ENCODE assay signal across 21 mouse cellular contexts in the genomic region with DNA sequence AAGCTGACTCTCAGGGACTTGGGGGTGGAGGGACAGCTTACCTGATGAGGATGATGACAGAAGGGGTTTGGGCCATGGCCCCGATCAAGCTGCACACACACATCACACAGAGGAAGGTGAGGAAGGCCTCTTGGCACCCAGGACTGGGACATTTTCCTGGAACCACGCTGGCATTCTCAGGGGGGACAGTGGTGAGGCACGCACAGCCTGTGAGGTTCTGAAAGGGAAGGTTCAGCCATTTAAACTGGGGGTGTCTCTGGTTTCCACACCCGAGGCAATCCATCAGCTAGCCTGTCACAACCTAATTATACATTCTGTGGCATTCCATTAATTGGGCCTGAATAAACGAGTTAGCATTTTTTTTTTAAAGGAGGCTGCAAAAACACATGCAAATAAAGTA.
DNase-seq lines count a peak whose midpoint lies in the region; ATAC-seq and TF ChIP-seq lines count a peak whose summit lies in the region.
"Had no signal": no experiment of that assay in that cellular context is flagged by ENCODE, and none has a peak within 500 bp of the region (broad histone marks: within the 10 kb centered on the region; RNA-seq: fewer than 3 reads in every experiment).

No protein-coding gene starts in this region.

- H3K4me3 ChIP-seq in heart, embryonic 11.5 days (ENCODE audit: low read depth, low read length): no peak overlapping the region
- H3K4me3 ChIP-seq in forebrain, embryonic 10.5 days: no peak overlapping the region
- H3K4me3 ChIP-seq in forebrain, postnatal 0 days (ENCODE audit: low read depth, low read length): no peak overlapping the region
- H3K4me3 ChIP-seq in midbrain, embryonic 14.5 days (replicated peaks; ENCODE audit: low read depth, low read length): no peak overlapping the region
- H3K4me3 ChIP-seq: megakaryocyte, embryonic 14.5 days; stomach, embryonic 15.5 days had no signal

- no peak for TF ChIP-seq CTCF in forebrain, postnatal 0 days (IDR thresholded peaks at IDR 0.05; ENCODE audit: low read depth)

- no peak overlapping the region for H3K4me2 ChIP-seq in heart, embryonic 11.5 days
- H3K4me2 ChIP-seq in forebrain, postnatal 0 days (ENCODE audit: low read depth): no peak overlapping the region
- no peak overlapping the region for H3K4me2 ChIP-seq in midbrain, embryonic 14.5 days (ENCODE audit: low read length)
- H3K4me2 ChIP-seq: liver, embryonic 11.5 days; stomach, embryonic 15.5 days had no signal

- no peak for ATAC-seq in heart, embryonic 11.5 days (replicated peaks; ENCODE audit: insufficient number of reproducible peaks, low FRiP score, low TSS enrichment)
- peak; percentile 64 for ATAC-seq in forebrain, postnatal 0 days
- no peak for ATAC-seq in midbrain, embryonic 14.5 days (ENCODE audit: low FRiP score, low TSS enrichment)
- ATAC-seq in monocyte, adult 5-6 weeks (replicated peaks; ENCODE audit: insufficient number of reproducible peaks, low FRiP score, low TSS enrichment, poor library complexity, severe bottlenecking): no peak
- ATAC-seq: Patski had no signal

- WGBS in heart, embryonic 11.5 days (ENCODE audit: insufficient replicate concordance): 73% methylated on average over 5 of the region's 5 CpGs
- 72% methylated on average over 5 of the region's 5 CpGs for WGBS in forebrain, embryonic 10.5 days
- 19% methylated on average over 5 of the region's 5 CpGs for WGBS in forebrain, postnatal 0 days
- 53% methylated on average over 5 of the region's 5 CpGs for WGBS in midbrain, embryonic 14.5 days

- no peaks in the 10 kb centered on the region for H3K4me1 ChIP-seq in heart, embryonic 11.5 days (ENCODE audit: control insufficient read depth, insufficient read depth, low read length)
- peaks cover 21% of the 10 kb centered on the region for H3K4me1 ChIP-seq in forebrain, embryonic 10.5 days
- H3K4me1 ChIP-seq in forebrain, postnatal 0 days (ENCODE audit: insufficient read depth): 0 out of 2 replicates have a peak, but pooled peaks cover 10% of the 10 kb centered on the region
- H3K4me1 ChIP-seq in midbrain, embryonic 14.5 days (ENCODE audit: control insufficient read depth, insufficient read depth, low read length): peaks cover 15% of the 10 kb centered on the region; the same call in 1 of the 2 replicates
- H3K4me1 ChIP-seq: megakaryocyte, embryonic 14.5 days; stomach, embryonic 15.5 days had no signal

- no peaks in the 10 kb centered on the region for H3K36me3 ChIP-seq in heart, embryonic 11.5 days (ENCODE audit: control insufficient read depth, insufficient read depth, low read length)
- H3K36me3 ChIP-seq in forebrain, embryonic 10.5 days (replicated peaks): no peaks in the 10 kb centered on the region
- no peaks in the 10 kb centered on the region; the same call in 1 of the 2 replicates for H3K36me3 ChIP-seq in forebrain, postnatal 0 days (ENCODE audit: insufficient read depth)
- H3K36me3 ChIP-seq in midbrain, embryonic 14.5 days (ENCODE audit: control insufficient read depth, insufficient read depth, low read length): no peaks in the 10 kb centered on the region
- H3K36me3 ChIP-seq: stomach, embryonic 15.5 days had no signal

- no peaks in the 10 kb centered on the region for H3K27me3 ChIP-seq in heart, embryonic 11.5 days (ENCODE audit: control insufficient read depth, insufficient read depth, low read length)
- peaks cover 7% of the 10 kb centered on the region; the same call in 1 of the 2 replicates for H3K27me3 ChIP-seq in forebrain, embryonic 10.5 days (ENCODE audit: poor library complexity, severe bottlenecking)
- no peaks in the 10 kb centered on the region for H3K27me3 ChIP-seq in forebrain, postnatal 0 days (ENCODE audit: insufficient read depth, low read length)
- H3K27me3 ChIP-seq in midbrain, embryonic 14.5 days (ENCODE audit: control insufficient read depth, insufficient read depth, low read length): no peaks in the 10 kb centered on the region
- H3K27me3 ChIP-seq: megakaryocyte, embryonic 14.5 days; Patski; stomach, embryonic 15.5 days had no signal

- H3K9me3 ChIP-seq in heart, embryonic 11.5 days (replicated peaks; ENCODE audit: control insufficient read depth, low read length): no peaks in the 10 kb centered on the region
- H3K9me3 ChIP-seq in forebrain, embryonic 10.5 days: no peaks in the 10 kb centered on the region
- H3K9me3 ChIP-seq in forebrain, postnatal 0 days (ENCODE audit: low read length): no peaks in the 10 kb centered on the region
- no peaks in the 10 kb centered on the region for H3K9me3 ChIP-seq in midbrain, embryonic 14.5 days (ENCODE audit: control insufficient read depth, low read length)
- H3K9me3 ChIP-seq: megakaryocyte, embryonic 14.5 days; stomach, embryonic 15.5 days had no signal

- H3K27ac ChIP-seq in heart, embryonic 11.5 days (ENCODE audit: low read depth, low read length): no peak overlapping the region
- peak overlapping the region; percentile 3; the same call in 1 of the 2 replicates for H3K27ac ChIP-seq in forebrain, embryonic 10.5 days
- H3K27ac ChIP-seq in forebrain, postnatal 0 days (ENCODE audit: low read depth, low read length): no peak overlapping the region
- peak overlapping the region; percentile 84 for H3K27ac ChIP-seq in midbrain, embryonic 14.5 days (replicated peaks; ENCODE audit: low read depth, low read length)
- H3K27ac ChIP-seq: stomach, embryonic 15.5 days had no signal

- H3K9ac ChIP-seq in heart, embryonic 11.5 days (ENCODE audit: low read depth, low read length): no peak overlapping the region
- H3K9ac ChIP-seq in forebrain, postnatal 0 days: no peak overlapping the region
- H3K9ac ChIP-seq in midbrain, embryonic 14.5 days (replicated peaks; ENCODE audit: low read length): no peak overlapping the region
- H3K9ac ChIP-seq: stomach, embryonic 15.5 days had no signal

- DNase-seq in heart, adult 11 months: peak; percentile 89
- no peak for DNase-seq in forebrain, embryonic 10.5 days (ENCODE audit: extremely low spot score, low spot score)
- no peak for DNase-seq in forebrain, postnatal 0 days
- DNase-seq in midbrain, embryonic 14.5 days: peak; percentile 31
- DNase-seq in frontal cortex, postnatal 10 days (ENCODE audit: low spot score in 2 of 2): no peak
- no peak for DNase-seq in liver
- DNase-seq: adrenal gland, adult 8-10 months; cerebellum, adult 9-11 months; gastrocnemius, postnatal 25 days; kidney, adult 18-20 months; kidney, postnatal 14 days; left cerebral cortex, postnatal 4 days; lung, adult 2 months; right cerebral cortex, postnatal 14 days; thymus, adult 18-20 months had no signal

Comparison
In these comparisons a context has a peak if more than half of its experiments do, and no peak if none do; other contexts are left out.
1. H3K27ac ChIP-seq: peak in forebrain, embryonic 10.5 days (single experiment) and midbrain, embryonic 14.5 days (single experiment); none in heart, embryonic 11.5 days (single experiment) and forebrain, postnatal 0 days (single experiment).
2. DNase-seq: peak in heart, adult 11 months (single experiment) and midbrain, embryonic 14.5 days (single experiment); none in forebrain, embryonic 10.5 days (single experiment), forebrain, postnatal 0 days (single experiment), frontal cortex, postnatal 10 days (0 of 2) and liver (single experiment).